Mouse (Mus musculus): Measurements from ENCODE around the gene AC131692.1.

AC131692.1 gene

DNA sequence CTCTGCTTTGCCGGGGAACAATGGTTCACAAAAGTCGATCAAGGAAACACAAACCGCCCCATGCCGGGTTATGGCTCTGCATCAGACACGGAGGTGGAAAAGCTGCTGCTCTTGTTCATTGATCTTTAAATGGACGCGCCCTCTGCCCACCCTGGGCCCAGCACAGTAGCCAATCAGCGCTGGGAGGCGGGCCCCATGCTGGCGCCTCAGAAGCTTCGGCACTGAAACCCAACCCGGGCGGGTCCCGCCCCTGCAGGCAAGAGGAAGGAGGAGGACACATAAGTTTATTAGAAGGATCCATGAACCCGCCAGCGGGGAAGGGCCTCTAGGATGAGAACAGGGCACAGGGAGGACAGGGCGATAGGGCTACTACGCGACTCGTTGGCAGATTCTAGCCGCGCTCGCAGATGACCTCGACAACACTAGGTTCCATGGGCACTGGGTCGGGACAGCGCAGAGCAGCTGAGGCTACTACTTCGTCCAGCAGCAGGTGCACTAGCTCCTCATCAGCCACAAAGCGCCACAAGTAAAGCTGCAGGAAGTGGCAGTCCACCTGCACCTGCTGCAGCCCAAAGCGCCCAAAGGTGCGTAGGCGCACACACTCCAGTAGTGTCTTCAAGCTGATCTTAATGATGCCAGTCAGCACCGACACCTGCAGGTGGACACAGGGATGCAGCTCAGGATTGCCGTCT lies 26.3 kb upstream of the AC131692.1 start, which contains the start of gene Tm7sf2:
TSS of gene Tm7sf2 (minus strand) at position 650 of the 692 bp plus-strand sequence.
- DNase-seq (ENCODE audit: low read depth, low spot score): peak; percentile 85

DNA sequence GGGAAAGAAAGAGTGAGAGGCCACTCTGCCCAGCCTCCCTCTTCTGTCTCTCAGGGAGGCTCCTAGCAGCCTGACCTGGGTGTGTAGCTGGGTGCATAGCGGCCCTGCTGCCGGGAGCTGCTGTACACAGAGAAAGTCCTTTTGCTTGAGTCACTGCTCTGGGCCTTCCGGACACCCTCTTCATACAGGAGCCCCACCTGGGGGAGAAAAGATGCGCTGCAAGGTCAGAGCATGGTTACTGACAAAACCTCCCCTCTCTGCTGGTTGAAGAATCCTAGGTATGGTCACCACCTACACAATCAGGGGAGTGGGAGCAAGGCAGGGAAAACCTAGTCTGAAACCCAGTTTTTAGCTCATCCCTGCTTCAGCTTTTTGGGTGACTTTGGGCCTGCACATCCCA lies 25.3 kb upstream of the AC131692.1 start:
- DNase-seq (ENCODE audit: low read depth, low spot score): no peak

- no peak for DNase-seq (ENCODE audit: low read depth, low spot score)
These were observed 24.4 kb upstream of the AC131692.1 start for GRCm38 (mm10) chr19:6069851-6070250.

- no peak for DNase-seq (ENCODE audit: low read depth, low spot score)
These were observed 23.5 kb upstream of the AC131692.1 start for GRCm38 (mm10) chr19:6070571-6071250.

- DNase-seq (ENCODE audit: low read depth, low spot score): no peak
These were observed 23.0 kb upstream of the AC131692.1 start for GRCm38 (mm10) chr19:6071261-6071660.

DNA sequence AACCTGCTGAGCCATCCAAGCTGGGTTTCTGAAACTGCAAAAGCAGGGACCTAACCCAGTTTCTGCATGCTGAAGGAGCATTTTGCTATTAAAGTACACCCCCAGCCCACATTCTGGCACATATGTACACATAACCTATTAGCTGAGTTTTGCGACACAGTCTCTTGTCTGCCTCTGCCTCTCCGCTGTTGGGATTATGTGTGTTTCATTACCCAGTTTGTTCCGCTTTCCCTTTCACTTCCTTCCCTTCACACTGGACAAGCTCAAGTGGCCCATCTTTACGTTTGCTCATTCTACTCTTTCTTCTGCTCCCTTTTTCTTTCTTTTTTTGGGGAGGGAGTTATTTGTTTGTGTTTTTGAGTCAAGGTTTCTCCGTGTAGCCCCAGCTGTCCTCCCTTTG lies 20.3 kb upstream of the AC131692.1 start:
- no peak for DNase-seq (ENCODE audit: low read depth, low spot score)

- DNase-seq (ENCODE audit: low read depth, low spot score): peak; percentile 81
These were observed 17.4 kb upstream of the AC131692.1 start, which contains the start of gene Vps51 for GRCm38 (mm10) chr19:6076564-6077393. Gene Vps51 (minus strand): TSS chr19:6077231.

DNA sequence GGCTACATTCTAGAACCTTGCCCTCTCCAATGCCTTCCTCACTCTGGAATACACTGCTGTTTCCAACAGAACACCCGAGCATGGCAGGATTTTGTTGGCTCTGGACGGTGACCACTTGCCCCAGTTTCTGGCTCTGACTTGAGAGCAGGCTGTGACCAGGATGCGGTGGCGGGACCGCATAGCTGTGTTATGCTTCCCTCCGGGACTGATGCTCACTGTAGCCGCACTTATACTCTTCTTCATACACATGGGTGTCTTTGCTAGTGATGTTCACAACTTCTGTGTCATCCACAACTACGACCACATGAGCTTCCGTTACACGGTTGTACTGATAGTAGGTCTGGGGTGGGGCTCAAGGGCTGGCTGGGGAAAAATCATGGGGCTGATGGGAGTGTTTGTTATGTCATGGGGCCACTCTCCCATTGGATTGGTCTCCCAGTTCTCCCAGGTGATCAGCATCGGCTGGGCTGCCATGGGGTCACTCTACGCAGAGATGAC lies 14.2 kb upstream of the AC131692.1 start, which contains the start of gene Tmem262:
TSS of gene Tmem262 (plus strand) at position 51 of the 498 bp plus-strand sequence.
- DNase-seq (ENCODE audit: low read depth, low spot score): no peak

GRCm38 (mm10) chr19:6082156-6082555 lies 12.1 kb upstream of the AC131692.1 start, which contains the start of gene Gm28374:
Gene Gm28374 (minus strand): TSS chr19:6082256.
- no peak for DNase-seq (ENCODE audit: low read depth, low spot score)

GRCm38 (mm10) chr19:6084478-6085248 lies 9.6 kb upstream of the AC131692.1 start, which contains the start of the genes Zfpl1 and Cdca5:
Gene Zfpl1 (minus strand): TSS chr19:6084956.
Gene Cdca5 (plus strand): TSS chr19:6084983.
- DNase-seq (ENCODE audit: low read depth, low spot score): peak; percentile 98

- DNase-seq (ENCODE audit: low read depth, low spot score): peak; percentile 55
These were observed 8.8 kb upstream of the AC131692.1 start for GRCm38 (mm10) chr19:6085417-6085879.

GRCm38 (mm10) chr19:6088841-6089240 lies 5.4 kb upstream of the AC131692.1 start:
- DNase-seq (ENCODE audit: low read depth, low spot score): no peak

- no peak for DNase-seq (ENCODE audit: low read depth, low spot score)
These were observed 3.6 kb downstream of the AC131692.1 start for GRCm38 (mm10) chr19:6097847-6098246.

GRCm38 (mm10) chr19:6101186-6101585 lies 7.0 kb downstream of the AC131692.1 start:
- no peak for DNase-seq (ENCODE audit: low read depth, low spot score)

- no peak for DNase-seq (ENCODE audit: low read depth, low spot score)
These were observed 8.1 kb downstream of the AC131692.1 start for GRCm38 (mm10) chr19:6102169-6102853.

- DNase-seq (ENCODE audit: low read depth, low spot score): no peak
These were observed 10.3 kb downstream of the AC131692.1 start for GRCm38 (mm10) chr19:6104476-6104875.

GRCm38 (mm10) chr19:6105586-6105985 lies 11.4 kb downstream of the AC131692.1 start, which contains the start of gene Naaladl1:
Gene Naaladl1 (plus strand): TSS chr19:6105782.
- DNase-seq (ENCODE audit: low read depth, low spot score): no peak

DNA sequence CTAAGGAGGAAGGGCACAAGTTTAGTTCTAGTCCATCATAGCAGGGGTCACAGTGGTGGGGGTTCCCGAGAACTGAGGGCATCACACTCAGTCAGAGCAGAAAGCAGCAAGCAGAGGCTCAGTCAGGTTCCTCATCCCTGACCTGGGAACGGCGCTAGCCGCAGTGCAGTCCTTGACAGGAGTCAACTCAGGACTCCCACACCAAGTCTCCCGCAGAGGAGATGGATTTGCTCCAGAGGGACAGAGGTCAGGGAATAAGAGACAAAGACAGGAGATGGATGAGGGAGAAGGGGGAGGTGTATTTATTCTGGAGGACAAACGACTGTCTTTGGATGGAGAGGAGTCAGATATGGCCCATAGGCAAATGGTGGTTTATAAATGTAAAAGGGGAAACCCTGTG lies 18.9 kb downstream of the AC131692.1 start:
- no peak for DNase-seq (ENCODE audit: low read depth, low spot score)

DNA sequence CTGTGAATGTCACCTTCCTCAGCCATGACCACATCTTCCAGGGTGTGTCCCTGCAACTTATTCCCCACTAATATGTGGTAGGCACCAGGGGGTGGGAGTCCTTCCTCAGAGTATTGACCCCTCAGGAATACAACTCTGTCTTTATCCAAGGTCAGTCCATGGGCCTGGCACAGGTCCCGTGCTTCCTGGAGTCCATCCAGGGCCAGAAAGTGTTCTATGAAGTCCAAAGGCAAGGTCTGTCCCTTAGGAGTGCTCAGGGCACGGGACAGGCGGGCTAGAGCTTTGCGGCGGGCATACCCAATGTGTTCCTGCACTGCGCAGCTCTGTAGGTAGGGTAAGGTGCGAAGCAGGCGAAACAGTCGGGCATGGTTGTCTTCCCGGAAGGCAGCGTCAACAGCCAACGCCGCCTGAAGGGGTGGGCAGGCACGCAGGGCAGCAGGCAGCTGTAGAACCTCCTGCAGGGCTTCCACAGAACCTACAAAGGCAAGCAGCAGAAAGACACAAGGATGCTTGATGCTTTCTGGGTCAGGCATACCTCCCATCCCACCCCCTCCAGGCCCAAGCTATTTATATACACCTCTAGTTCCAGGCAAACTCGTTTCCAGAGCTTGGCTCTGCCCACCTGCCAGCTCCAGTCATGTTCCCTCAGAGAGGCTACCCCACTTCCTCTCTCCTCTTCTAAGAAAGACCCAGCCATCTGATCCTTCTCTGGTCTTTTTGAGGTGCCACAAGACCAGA lies 22.1 kb downstream of the AC131692.1 start:
- DNase-seq (ENCODE audit: low read depth, low spot score): no peak

Data from embryo, embryonic 11.5 days (tissue).